Mouse (Mus musculus): ENCODE results near the gene Bpifa5. TPM values are rescaled to one million over a fixed set of nuclear protein-coding genes. Genes with fewer than 3 reads are reported as not detected.

The Bpifa5 gene
- polyA plus RNA-seq, 1 experiment from 2014 or later: not detected

GRCm38 (mm10) chr2:154209112-154209511 lies 46.7 kb downstream of the Bpifa5 start:
- POLR2A ChIA-PET: no interaction called here
- no peak for ATAC-seq
- TF ChIP-seq CTCF (IDR thresholded peaks at IDR 0.05): peak; percentile 70

GRCm38 (mm10) chr2:154211121-154211520 lies 48.7 kb downstream of the Bpifa5 start:
- POLR2A ChIA-PET: no interaction called here
- peaks cover 3% of the 10 kb centered on the region for H3K27me3 ChIP-seq
- CTCF ChIA-PET: no interaction called here
- ATAC-seq (no peak), DNase-seq (ENCODE audit: low read depth, low spot score) (no peak)
- TF ChIP-seq CTCF (IDR thresholded peaks at IDR 0.05): no peak
- in situ Hi-C loops (cut with MboI; ENCODE audit: low pct_unique_long_range_greater_than_20kb): loop anchor here (5.0 to 25.0 kb wide), 3 partner anchors 84 to 376 kb away; partner anchors contain the start of gene Cdk5rap1

More at GRCm38 (mm10) chr2:154209112-154209511, 46.7 kb downstream of the Bpifa5 start:
- CTCF ChIA-PET: interaction anchor here (1.6 kb wide), 1 partner anchor 12 kb away, joined by 4 read pairs; no protein-coding TSS in a partner anchor
- DNase-seq (ENCODE audit: low read depth, low spot score): no peak
- in situ Hi-C loops (cut with MboI; ENCODE audit: low pct_unique_long_range_greater_than_20kb): loop anchor here (25.0 kb wide), 1 partner anchor 378 kb away; no protein-coding TSS in a partner anchor
- peaks cover 3% of the 10 kb centered on the region for H3K27me3 ChIP-seq

- no peak for TF ChIP-seq CTCF (IDR thresholded peaks at IDR 0.05)
- CTCF ChIA-PET: no interaction called here
- no peak for ATAC-seq
- POLR2A ChIA-PET: no interaction called here
- DNase-seq (ENCODE audit: low read depth, low spot score): no peak
- in situ Hi-C loops (cut with MboI; ENCODE audit: low pct_unique_long_range_greater_than_20kb): loop anchor here (5.0 to 25.0 kb wide), 3 partner anchors 83 to 375 kb away; partner anchors contain the start of gene Cdk5rap1
- peaks cover 3% of the 10 kb centered on the region for H3K27me3 ChIP-seq
Measured at GRCm38 (mm10) chr2:154211881-154212280, 49.5 kb downstream of the Bpifa5 start.

GRCm38 (mm10) chr2:154215191-154215590 lies 52.8 kb downstream of the Bpifa5 start:
- peak; percentile 15 for DNase-seq (ENCODE audit: low read depth, low spot score)
- in situ Hi-C loops (cut with MboI; ENCODE audit: low pct_unique_long_range_greater_than_20kb): loop anchor here (10.0 to 25.0 kb wide), 2 partner anchors 80 to 372 kb away; no protein-coding TSS in a partner anchor
- peak; percentile 87 for TF ChIP-seq CTCF (IDR thresholded peaks at IDR 0.05)
- ATAC-seq: no peak
- ChIA-PET POLR2A (no interaction called here), CTCF (no interaction called here)
- peaks cover 6% of the 10 kb centered on the region for H3K27me3 ChIP-seq

Other genes with a start within 250 kb of the Bpifa5 start
- gene Bpifb3, start 244.4 kb upstream of the Bpifa5 start, polyA plus RNA-seq (2021): not detected
- not detected for gene Bpifb4, start 224.4 kb upstream of the Bpifa5 start, polyA plus RNA-seq (2021)
- not detected for gene Bpifa6, start 187.7 kb upstream of the Bpifa5 start, polyA plus RNA-seq (2021)
- gene Bpifa2, start 154.3 kb upstream of the Bpifa5 start, polyA plus RNA-seq (2021): not detected
- not detected for gene Bpifa3, start 32.3 kb upstream of the Bpifa5 start, polyA plus RNA-seq (2021)
- not detected for gene Bpifa1, start 19.7 kb upstream of the Bpifa5 start, polyA plus RNA-seq (2021)
- 0.04 TPM for gene Bpifb1, start 28.2 kb downstream of the Bpifa5 start, polyA plus RNA-seq (2021)
- gene Bpifb5, start 61.1 kb downstream of the Bpifa5 start, polyA plus RNA-seq (2021): 0.19 TPM
- not detected for gene Bpifb9a, start 95.2 kb downstream of the Bpifa5 start, polyA plus RNA-seq (2021)
- gene Bpifb9b, start 144.6 kb downstream of the Bpifa5 start, polyA plus RNA-seq (2021): not detected
- gene Cdk5rap1, start 210.4 kb downstream of the Bpifa5 start, polyA plus RNA-seq (2021): 18.1 TPM
- gene Snta1, start 245.5 kb downstream of the Bpifa5 start, polyA plus RNA-seq (2021): 30.2 TPM

Measured in Patski (cell line).